Mouse (Mus musculus): Measurements from ENCODE around the gene Acaa1a. TPM values are rescaled to one million over a fixed set of nuclear protein-coding genes. Genes with fewer than 3 reads are reported as not detected.
"Not testable (repeated sequence)": the region's sequence is repeated elsewhere in the genome, so short reads cannot be mapped to it uniquely, and the experiment has no call there.

The Acaa1a gene
- polyA plus RNA-seq, 2 experiments from 2014 or later: 34.5 to 53.6 TPM

- ATAC-seq: no peak
Measured at GRCm38 (mm10) chr9:119340212-119340580, 720 bp downstream of the Acaa1a start.

- ATAC-seq: peak; percentile 94
Measured at GRCm38 (mm10) chr9:119340909-119341816, 1.7 kb downstream of the Acaa1a start, which contains the start of gene Myd88. Myd88 (minus strand) TSS chr9:119341411.

DNA sequence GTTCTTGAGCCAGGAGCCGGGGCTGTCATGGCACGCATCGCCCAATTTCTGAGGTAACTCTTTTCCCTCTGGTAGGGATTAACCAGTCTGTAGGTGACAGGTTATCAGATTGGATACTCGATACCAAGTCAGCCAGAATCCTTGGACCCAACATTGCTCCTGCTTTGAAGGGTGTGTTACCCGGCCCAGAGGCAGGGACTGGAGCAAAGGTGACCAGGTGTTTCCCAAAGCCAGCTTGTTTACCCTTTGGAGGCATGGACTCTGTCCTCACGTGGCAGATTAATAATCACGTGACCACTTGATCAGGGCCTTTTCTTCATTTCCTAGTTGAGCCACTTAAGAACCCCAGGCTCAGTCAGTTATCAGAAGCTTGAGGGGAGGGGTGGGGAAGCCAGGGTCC, 3.3 kb downstream of the Acaa1a start:
- ATAC-seq: no peak

DNA sequence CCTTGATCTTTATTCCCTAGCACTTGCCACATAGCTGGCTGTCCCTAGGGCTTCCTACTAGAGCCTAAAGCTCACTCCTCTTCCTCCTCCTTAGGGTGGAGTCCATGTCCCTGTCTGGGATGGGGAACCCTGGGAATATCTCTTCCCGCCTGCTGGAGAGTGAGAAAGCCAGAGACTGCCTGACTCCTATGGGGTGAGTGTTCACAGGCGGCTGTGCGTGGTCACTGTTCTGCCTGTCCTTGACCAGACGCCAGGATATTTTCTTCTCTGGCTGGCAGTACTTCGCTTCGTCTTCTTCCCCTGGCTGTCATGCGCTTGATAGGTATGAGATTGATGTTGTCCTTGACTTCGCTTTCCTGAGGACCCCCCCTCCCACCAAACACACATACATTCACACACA, 6.9 kb downstream of the Acaa1a start:
- no peak for ATAC-seq

GRCm38 (mm10) chr9:119350531-119350930, 11.1 kb downstream of the Acaa1a start:
- no peak for ATAC-seq

DNA sequence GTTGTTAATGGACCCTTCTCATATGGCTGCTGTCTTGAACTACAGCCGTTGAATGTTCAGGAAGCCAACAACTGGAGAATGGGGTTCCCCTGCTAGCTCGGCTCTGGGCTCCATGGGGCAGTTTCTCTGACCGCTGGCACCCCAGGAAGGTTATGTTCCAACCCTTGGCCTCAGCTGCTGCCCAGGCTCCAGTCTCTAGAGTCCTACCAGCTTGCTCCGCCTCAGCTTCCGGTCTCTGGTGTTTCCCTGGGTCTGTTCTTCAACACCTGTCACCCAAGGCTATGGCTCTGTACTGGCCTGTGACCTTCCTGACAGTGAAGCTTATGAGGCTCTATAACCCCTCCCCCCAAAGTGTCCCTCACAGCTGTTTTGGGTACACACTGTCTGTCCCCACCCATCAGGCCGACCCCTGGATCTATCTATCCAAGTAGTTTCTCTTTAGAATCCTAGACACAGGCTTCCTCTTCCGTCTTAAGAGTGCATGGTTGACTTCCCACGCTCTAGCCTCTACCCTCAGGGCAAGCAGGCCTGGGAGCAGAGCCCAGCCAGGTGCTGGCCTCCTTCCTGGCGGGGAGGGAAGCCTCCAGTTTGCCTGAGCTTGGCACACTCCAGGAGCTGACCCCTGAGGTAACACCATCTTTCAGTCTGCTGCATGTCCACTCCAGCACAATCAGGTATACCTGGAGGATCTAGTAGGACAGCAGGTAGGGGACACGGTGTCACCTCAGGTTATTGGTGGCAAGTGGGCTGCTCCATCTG, 11.7 kb downstream of the Acaa1a start:
- no peak for ATAC-seq

DNA sequence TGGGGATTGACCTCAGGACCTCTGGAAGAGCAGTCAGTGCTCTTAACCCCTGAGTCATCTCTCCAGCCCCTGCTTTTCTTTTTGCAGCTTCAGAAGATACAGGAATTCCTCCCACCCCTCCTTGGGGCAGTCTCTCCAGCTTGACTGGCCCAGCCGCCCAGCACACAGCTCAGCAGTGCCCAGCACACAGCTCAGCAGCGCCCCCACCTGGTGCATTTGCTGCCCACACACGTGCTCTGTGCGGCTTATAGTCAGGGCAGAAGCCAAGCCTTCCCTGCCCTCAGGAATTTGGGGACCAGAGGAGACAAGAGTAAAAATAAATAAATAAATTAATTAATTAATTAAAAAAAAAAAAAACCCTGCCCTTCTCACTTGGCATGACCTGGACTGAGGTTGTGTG, 12.6 kb downstream of the Acaa1a start:
- ATAC-seq: peak; percentile 72

DNA sequence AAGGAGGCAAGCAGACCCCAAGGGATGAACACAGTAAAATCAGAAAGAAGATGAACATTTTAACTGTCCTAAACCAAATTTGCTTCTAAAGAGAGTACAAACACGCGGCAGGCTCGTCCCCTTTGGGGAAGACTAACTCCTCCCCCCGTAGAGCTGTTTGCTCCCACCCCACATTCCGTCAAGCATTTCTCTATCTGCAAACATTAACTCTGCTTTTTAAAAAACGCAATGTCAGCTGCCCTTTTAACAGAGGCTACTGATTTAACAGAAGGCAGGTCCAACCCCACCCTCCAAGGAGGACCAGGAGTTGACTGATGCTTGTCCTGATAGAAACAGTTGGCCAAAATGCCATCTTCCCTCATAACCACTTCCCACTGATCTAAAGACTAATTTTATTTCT, 14.4 kb downstream of the Acaa1a start:
- ATAC-seq: no peak

GRCm38 (mm10) chr9:119355943-119356342, 16.5 kb downstream of the Acaa1a start:
- no peak for ATAC-seq

- peak; percentile 44 for ATAC-seq
Measured at GRCm38 (mm10) chr9:119357331-119358057, 18.0 kb downstream of the Acaa1a start, which contains the start of gene Xylb. Xylb (plus strand) TSS chr9:119357381.

GRCm38 (mm10) chr9:119358058-119358429, 18.6 kb downstream of the Acaa1a start:
- ATAC-seq: no peak

DNA sequence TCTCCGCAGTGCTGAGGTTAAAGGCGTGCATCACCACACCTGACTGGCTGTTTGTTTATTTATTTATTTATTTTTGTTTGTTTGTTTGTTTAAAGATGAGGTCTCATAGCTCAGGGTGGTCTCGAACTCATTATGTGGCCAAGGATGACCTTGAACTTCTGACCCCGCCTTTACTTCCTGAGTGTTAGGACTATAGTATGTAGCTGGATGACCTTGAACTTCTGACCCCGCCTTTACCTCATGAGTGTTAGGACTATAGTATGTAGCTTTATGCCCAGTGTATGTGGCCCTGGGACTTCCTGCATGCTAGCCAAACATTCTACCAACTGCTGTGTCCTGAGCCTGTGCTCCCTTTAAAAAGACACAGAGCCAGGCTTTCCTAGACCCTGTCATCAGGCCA, 21.9 kb downstream of the Acaa1a start:
- ATAC-seq: no peak

DNA sequence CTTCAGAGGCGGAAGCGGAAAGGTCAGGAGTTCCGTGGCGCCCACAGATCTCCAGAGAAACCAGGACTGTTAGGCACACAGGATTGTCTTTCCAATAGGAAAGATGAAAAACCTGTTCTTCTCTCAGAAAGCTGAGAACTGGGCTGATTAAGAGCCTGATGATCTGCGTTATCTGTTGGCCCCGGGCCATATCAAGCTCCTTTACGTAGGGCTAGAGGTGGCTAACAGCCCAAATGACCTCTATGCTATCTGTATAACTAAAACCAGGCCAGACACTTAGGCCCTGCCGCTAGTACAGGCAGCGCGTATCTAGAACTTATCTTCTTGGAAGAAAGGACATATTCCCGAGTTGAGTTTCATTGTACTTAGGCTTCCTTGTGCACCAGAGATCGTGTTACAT, 23.8 kb downstream of the Acaa1a start:
- no peak for ATAC-seq

- no peak for ATAC-seq
Measured at GRCm38 (mm10) chr9:119365284-119365683, 25.8 kb downstream of the Acaa1a start, which contains the start of gene Slc22a14. Slc22a14 (minus strand) TSS chr9:119365553.

DNA sequence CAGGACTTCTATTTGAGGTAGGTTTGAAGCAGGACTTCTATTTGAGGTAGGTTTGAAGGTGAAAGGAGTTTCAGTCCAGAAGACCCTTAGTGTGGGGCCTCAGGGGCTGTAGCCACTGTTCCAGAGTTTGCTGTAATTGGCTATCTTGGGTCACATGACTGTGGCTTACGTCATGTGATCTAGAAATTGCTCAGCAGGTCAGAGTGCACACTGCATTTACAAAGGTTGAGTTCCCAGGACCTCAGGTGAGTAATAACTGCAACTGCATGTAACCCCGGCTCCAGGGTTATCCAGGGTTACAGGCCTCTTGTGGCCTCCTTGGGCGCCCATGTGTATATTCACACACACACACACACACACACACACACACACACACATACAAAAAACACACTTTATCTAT, 28.9 kb downstream of the Acaa1a start:
- no peak for ATAC-seq

DNA sequence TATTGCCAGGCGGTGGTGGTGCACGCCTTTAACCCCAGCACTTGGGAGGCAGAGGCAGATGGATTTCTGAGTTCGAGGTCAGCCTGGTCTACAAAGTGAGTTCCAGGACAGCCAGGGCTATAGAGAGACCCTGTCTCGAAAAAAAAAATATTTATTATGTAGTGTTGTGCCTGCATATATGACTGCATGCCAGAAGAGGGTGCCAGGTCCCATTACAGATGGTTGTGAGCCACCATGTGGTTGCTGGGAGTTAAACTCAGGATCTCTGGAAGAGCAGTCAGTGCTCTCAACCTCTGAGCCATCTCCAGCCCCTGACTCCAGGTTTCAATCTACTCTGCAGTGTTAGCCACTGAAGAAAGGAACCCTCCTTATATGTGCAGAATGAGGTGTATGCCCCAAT, 31.3 kb downstream of the Acaa1a start:
- ATAC-seq: not testable (repeated sequence)

GRCm38 (mm10) chr9:119371251-119371650, 31.8 kb downstream of the Acaa1a start:
- ATAC-seq: no peak

- ATAC-seq: no peak
Measured at GRCm38 (mm10) chr9:119375008-119375407, 35.5 kb downstream of the Acaa1a start.

- ATAC-seq: no peak
Measured at GRCm38 (mm10) chr9:119375556-119375955, 36.1 kb downstream of the Acaa1a start.

DNA sequence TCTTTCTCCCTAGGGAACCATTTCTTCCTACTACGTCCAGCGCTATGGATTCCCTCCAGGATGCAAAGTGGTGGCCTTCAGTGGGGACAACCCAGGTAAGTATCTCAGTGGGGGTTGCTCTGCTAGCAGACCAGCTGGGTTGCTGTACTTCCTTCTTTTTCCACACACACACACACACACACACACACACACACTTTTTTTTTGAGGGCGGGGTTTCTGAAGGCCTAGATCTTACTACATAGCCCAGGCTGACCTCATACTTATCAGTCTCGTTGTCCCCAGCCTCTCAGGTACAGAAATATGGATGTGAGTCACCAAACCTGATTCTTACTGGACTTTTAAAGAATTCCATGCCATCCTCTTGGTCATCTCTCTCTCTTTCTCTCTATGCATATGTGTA, 38.8 kb downstream of the Acaa1a start:
- ATAC-seq: no peak

GRCm38 (mm10) chr9:119382603-119383002, 43.1 kb downstream of the Acaa1a start:
- ATAC-seq: no peak

GRCm38 (mm10) chr9:119388956-119389355, 49.5 kb downstream of the Acaa1a start:
- ATAC-seq: no peak

DNA sequence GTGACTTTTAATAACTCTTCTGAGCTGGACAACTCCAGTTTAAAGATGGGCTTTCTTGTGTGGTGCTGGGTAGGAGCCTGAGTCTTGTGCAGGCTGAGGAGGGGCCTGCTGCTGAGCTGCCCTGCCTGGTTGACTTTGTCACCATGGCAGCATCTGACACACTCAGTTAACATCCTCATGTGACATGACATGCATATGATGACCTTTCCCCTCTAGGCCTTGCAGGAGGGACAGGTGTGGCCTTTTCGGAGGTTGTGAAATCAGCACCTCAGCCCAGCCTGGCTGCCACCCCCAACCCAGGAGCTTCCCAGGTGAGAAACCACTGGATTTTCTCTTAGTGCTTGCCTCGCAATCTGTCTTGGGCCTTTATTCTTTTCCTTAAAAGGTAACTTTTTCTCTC, 50.7 kb downstream of the Acaa1a start:
- ATAC-seq: no peak
